1 mouse cellular context compared by ENCODE assay signal in the genomic region with DNA sequence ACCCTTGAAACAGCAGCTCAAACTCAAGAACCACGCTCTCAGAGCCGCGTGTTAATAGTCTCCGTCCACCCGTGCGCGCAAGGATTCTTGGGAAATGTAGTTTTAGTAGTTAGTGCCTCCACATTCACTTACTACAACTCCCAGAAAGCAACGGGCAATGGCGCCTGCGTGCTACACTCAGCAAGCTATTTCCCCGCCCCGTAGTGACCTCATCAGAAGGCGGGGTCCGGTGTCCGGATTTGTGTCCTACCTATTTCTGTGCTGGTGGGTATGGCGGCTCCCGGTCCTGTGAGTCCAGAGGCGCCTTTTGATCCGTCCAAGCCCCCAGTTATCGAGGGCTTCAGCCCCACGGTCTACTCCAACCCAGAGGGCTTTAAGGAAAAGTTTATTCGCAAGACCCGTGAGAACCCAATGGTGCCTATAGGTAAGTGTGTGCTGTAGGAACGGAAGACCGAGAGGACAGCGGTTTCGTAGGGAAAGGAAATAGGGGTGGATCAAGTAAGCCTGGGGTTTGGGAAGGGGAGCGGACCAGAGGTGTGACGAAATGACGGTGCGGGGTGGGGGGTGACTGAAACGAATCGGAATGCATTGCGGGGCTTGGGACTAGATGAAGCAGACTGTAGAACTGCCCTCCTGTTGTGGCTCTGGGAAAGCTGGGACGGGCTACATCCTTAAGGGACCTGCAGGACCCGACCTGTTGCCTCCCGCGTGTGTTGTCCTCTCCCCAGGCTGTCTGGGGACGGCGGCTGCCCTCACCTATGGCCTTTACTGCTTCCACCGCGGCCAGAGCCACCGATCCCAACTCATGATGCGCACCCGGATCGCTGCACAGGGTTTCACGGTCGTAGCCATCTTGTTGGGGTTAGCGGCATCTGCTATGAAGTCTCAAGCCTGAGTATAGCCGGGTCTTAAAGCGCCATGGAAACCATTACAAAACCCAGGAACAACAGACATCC.
TF ChIP-seq lines count a peak whose summit lies in the region.

Nop16 (minus strand) TSS at position 95 of the 956 bp plus-strand sequence.
Higd2a (plus strand) TSS at position 212 of the 956 bp plus-strand sequence.

TF ChIP-seq in MEL, 35 proteins besides CTCF, POLR2A, EP300 and RAD21 (continued from another document):
- peak; percentile 6; the same call in 1 of the 2 replicates for TF ChIP-seq USF1 (IDR thresholded peaks at IDR 0.05; ENCODE audit: low read depth, low read length)
- TF ChIP-seq SIN3A (IDR thresholded peaks at IDR 0.05; ENCODE audit: low read length) = peak; percentile 95
- peak; percentile 30; the same call in 1 of the 2 replicates for TF ChIP-seq ETS1 (IDR thresholded peaks at IDR 0.05; ENCODE audit: low read depth, low read length)
- TF ChIP-seq ELF1 (IDR thresholded peaks at IDR 0.05; ENCODE audit: low read depth, low read length) = peak; percentile 63
- peak; percentile 85 for TF ChIP-seq KAT2A (conservative IDR thresholded peaks at IDR 0.05; ENCODE audit: low read depth, low read length)
- peak; percentile 95 for TF ChIP-seq POLR2AphosphoS2 (IDR thresholded peaks at IDR 0.05; ENCODE audit: low read length)
- TF ChIP-seq RCOR1 (IDR thresholded peaks at IDR 0.05; ENCODE audit: low read depth, low read length) = no peak
- TF ChIP-seq MXI1 (IDR thresholded peaks at IDR 0.05; ENCODE audit: low read depth, low read length) = peak; percentile 99
- TF ChIP-seq NELFE (IDR thresholded peaks at IDR 0.05; ENCODE audit: low read depth, low read length) = peak; percentile 91
- TF ChIP-seq TAL1 (IDR thresholded peaks at IDR 0.05; ENCODE audit: low read length) = no peak
- TF ChIP-seq NRF1 (IDR thresholded peaks at IDR 0.05; ENCODE audit: insufficient read depth, low read depth, low read length, poor library complexity, severe bottlenecking) = peak; percentile 77
- TF ChIP-seq CHD1 (IDR thresholded peaks at IDR 0.05; ENCODE audit: low read depth, low read length) = no peak; the same call in 1 of the 2 replicates
TF ChIP-seq in MEL: peak in this region for 17.
